Mouse (Mus musculus) bone marrow, adult 2 months (tissue): ENCODE measurements around the gene Phf23. TPM values are rescaled to one million over a fixed set of nuclear protein-coding genes. Genes with fewer than 3 reads are reported as not detected.

Experiments used
- H3K27ac ChIP-seq: fragments of 200-500 bp; 2 replicates; pipeline ENCODE4 v1.5.1; 2012; ENCODE audit warnings: low read depth, mild to moderate bottlenecking, control low read depth, inconsistent platforms, low read length; ENCODE audit not compliant: control insufficient read depth, poor library complexity, insufficient read depth
- H3K4me1 ChIP-seq: fragments of 200-500 bp; 2 replicates; pipeline ENCODE4 v1.6.1; 2011; ENCODE audit warnings: low read length; ENCODE audit not compliant: control insufficient read depth, insufficient read depth
- H3K4me3 ChIP-seq: fragments of 200-500 bp; replicated peaks from 2 replicates; pipeline ENCODE3; 2011; ENCODE audit warnings: mild to moderate bottlenecking, low read depth, low read length, control low read depth; ENCODE audit not compliant: control insufficient read depth
- CTCF ChIP-seq: fragments of 200-500 bp; IDR thresholded peaks from 2 replicates; pipeline ENCODE4 v1.5.1; 2011; ENCODE audit warnings: low read length, control low read depth; ENCODE audit not compliant: control insufficient read depth, insufficient read depth
- POLR2A ChIP-seq: fragments of 200-500 bp; IDR thresholded peaks from 2 replicates; pipeline ENCODE4 v1.6.1; 2011; ENCODE audit warnings: low read depth, mild to moderate bottlenecking, control low read depth, low read length, borderline replicate concordance; ENCODE audit not compliant: control insufficient read depth
- WGBS: fragments of 180-500 bp; shearing (Covaris S2); methylation state at CpG from one replicate; pipeline ENCODE4 v1.1.7; 2018; 5-methylcytosine and 5-hydroxymethylcytosine counted together
- polyA plus RNA-seq: library from polyadenylated mRNA; stranded (reverse); fragments of >200 nt; gene quantifications from 2 replicates; pipeline ENCODE4 v1.2.4, GENCODE M21; 2011; ENCODE audit warnings: low replicate concordance; ENCODE audit not compliant: missing spikeins, insufficient read depth, insufficient read length

Gene Phf23
- polyA plus RNA-seq, 1 experiment, result 72.4 TPM

- H3K4me3 ChIP-seq, result no peak overlapping the region
- H3K4me1 ChIP-seq, result no peaks in the 10 kb centered on the region; the same call in 1 of the 2 replicates
- WGBS, result 20% methylated on average over 2 of the region's 2 CpGs
- H3K27ac ChIP-seq, result no peak overlapping the region
- no peak for TF ChIP-seq CTCF
- TF ChIP-seq POLR2A, result no peak
Measured at GRCm38 (mm10) chr11:70019495-70020021, 24.0 kb downstream of the Phf23 start.

DNA sequence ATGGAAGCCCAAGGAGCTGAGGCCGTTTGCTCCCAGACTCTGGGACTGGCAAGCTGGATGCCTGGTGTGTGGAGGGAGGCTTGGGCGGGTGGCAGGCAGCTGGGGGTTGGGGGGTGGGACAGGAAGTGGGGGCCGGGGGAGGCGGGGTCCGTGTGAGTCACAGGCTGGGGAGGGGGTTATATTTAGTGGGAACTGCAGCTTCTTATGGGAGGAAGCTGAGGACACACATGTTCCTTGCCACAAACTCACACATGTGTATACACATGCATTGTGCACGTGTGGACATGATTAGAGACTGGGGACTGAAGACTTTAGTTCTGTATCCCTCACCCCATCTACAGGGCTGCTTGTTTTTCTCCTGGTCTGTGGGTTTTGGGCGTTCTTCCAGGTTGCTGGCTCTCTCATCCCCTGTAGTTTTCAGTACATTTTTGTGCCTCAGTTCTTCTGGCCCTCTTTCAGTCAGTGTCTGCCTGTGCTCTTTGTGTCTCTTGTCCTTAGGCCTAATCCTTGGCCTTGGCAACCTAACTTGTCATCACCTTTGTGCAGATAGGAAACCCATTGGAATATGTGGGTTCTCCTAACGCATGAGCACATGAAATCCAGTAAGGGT lies 24.6 kb downstream of the Phf23 start:
- Histone ChIP-seq H3K27ac (no peak overlapping the region), H3K4me3 (no peak overlapping the region), H3K4me1 (no peaks in the 10 kb centered on the region; the same call in 1 of the 2 replicates)
- 18% methylated on average over 8 of the region's 8 CpGs for WGBS
- TF ChIP-seq CTCF, result no peak
- no peak for TF ChIP-seq POLR2A

DNA sequence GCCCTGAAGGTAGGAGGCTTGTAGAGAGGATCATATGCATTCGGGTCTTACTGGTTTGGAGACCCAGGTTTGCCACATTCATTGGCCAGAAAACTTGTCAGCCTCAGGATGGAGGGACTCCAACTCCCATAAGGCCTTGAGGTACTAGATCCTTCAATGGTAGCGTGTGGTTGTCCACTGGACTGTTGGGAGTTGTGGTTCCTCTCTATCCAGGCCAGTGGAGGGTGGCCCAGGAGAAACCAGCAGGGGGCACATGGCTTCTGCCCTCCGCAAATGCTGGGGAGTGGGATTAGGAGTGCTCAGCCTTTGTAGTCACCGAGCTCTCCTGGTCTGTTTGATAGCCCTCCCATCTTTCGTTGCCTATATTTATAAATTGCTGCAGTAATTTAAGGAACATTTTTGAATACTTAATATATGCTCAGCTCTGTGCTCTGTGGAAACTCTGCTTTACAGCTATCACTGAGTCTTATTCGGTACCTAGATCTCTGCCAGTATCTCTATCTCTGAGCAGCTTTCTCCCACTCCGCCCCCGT lies 25.2 kb downstream of the Phf23 start:
- TF ChIP-seq CTCF (peak; percentile 56; the same call in 1 of the 2 replicates), POLR2A (no peak)
- Histone ChIP-seq H3K4me1 (no peaks in the 10 kb centered on the region; the same call in 1 of the 2 replicates), H3K27ac (no peak overlapping the region), H3K4me3 (peak overlapping the region; percentile 65)
- WGBS, result 0% methylated on average over 8 of the region's 8 CpGs

GRCm38 (mm10) chr11:70021264-70022132 lies 25.9 kb downstream of the Phf23 start:
- H3K27ac ChIP-seq, result no peak overlapping the region
- no peaks in the 10 kb centered on the region; the same call in 1 of the 2 replicates for H3K4me1 ChIP-seq
- no peak for TF ChIP-seq CTCF
- TF ChIP-seq POLR2A, result no peak; the same call in 1 of the 2 replicates
- WGBS, result 4% methylated on average over 40 of the region's 40 CpGs
- peak overlapping the region; percentile 65 for H3K4me3 ChIP-seq

DNA sequence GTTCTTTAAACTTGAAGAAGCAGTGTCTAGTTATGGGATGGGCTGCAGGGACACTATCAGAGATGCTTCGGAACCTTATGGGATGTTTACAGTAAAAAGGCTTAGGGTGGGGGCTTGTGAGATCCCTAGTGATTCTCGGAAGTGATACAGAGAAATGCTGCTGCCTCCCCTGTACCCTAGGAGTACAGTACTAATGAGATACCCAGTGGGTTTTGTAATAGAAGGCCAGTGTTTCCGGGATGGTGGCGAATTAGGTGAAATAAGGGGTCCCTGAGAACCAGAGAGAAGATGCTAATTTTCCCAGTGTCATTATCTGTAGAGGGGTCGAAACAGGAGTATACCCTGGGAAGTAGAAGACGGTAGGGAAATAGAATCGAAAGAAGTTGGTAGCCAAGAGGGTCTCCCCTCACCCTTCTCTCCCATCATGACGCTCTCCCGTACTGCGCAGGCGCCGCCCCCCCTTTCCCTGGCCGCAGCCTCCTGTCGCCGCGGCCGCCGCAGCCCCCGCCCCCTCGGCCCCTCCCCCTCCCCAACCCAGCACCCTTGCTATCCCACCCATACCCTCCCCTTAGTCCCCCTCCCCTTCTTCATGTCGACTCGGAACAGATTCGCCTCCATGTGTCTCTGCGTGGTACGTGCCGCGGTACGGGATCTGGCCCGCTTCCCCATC lies 28.0 kb downstream of the Phf23 start:
- TF ChIP-seq CTCF, result no peak
- Histone ChIP-seq H3K27ac (no peak overlapping the region), H3K4me3 (no peak overlapping the region), H3K4me1 (no peaks in the 10 kb centered on the region; the same call in 1 of the 2 replicates)
- WGBS, result 48% methylated on average over 22 of the region's 29 CpGs

- H3K4me3 ChIP-seq, result no peak overlapping the region
- no peak for TF ChIP-seq CTCF
- TF ChIP-seq POLR2A, result no peak
- WGBS, result 71% methylated on average over 6 of the region's 6 CpGs
- no peaks in the 10 kb centered on the region; the same call in 1 of the 2 replicates for H3K4me1 ChIP-seq
- no peak overlapping the region for H3K27ac ChIP-seq
Measured at GRCm38 (mm10) chr11:70024151-70024514, 28.6 kb downstream of the Phf23 start.

- no peak for TF ChIP-seq CTCF
- TF ChIP-seq POLR2A, result no peak
- 73% methylated on average over 19 of the region's 19 CpGs for WGBS
- no peak overlapping the region for H3K4me3 ChIP-seq
- no peaks in the 10 kb centered on the region; the same call in 1 of the 2 replicates for H3K4me1 ChIP-seq
- H3K27ac ChIP-seq, result no peak overlapping the region
Measured at GRCm38 (mm10) chr11:70026689-70027088, 31.1 kb downstream of the Phf23 start.

GRCm38 (mm10) chr11:70027397-70027796 lies 31.8 kb downstream of the Phf23 start:
- H3K4me1 ChIP-seq, result no peaks in the 10 kb centered on the region; the same call in 1 of the 2 replicates

More at GRCm38 (mm10) chr11:70027397-70027796, 31.8 kb downstream of the Phf23 start:
- 74% methylated on average over 9 of the region's 9 CpGs for WGBS
- TF ChIP-seq POLR2A (no peak), CTCF (no peak)
- H3K27ac ChIP-seq, result no peak overlapping the region
- no peak overlapping the region for H3K4me3 ChIP-seq
